Mouse (Mus musculus): ENCODE data around the gene Mmgt1.

Gene Mmgt1

GRCm38 (mm10) chrX:56597887-56598640 is at the start of gene Mmgt1:
Mmgt1 (minus strand) TSS chrX:56598069.
- DNase-seq, result peak; percentile 90 to 93

GRCm38 (mm10) chrX:56640066-56640465 is 42.2 kb upstream of the Mmgt1 start:
- no peak for DNase-seq

GRCm38 (mm10) chrX:56636185-56636584 is 38.3 kb upstream of the Mmgt1 start:
- DNase-seq, result no peak

- no peak for DNase-seq
These were observed 17.4 kb upstream of the Mmgt1 start for GRCm38 (mm10) chrX:56615236-56615635.

- peak in 1 of 2 experiments; percentile 9 for DNase-seq
These were observed 12.4 kb upstream of the Mmgt1 start for GRCm38 (mm10) chrX:56610318-56610694.

- DNase-seq, result peak; percentile 78 to 79
These were observed 11.9 kb upstream of the Mmgt1 start, which contains the start of gene Slc9a6 for GRCm38 (mm10) chrX:56609623-56610317. Slc9a6 (plus strand) TSS chrX:56609757.

- no peak for DNase-seq
These were observed 11.4 kb upstream of the Mmgt1 start for GRCm38 (mm10) chrX:56609285-56609622.

GRCm38 (mm10) chrX:56607032-56607710 is 9.3 kb upstream of the Mmgt1 start:
- no peak for DNase-seq

GRCm38 (mm10) chrX:56606536-56606935 is 8.7 kb upstream of the Mmgt1 start:
- DNase-seq, result no peak

GRCm38 (mm10) chrX:56597219-56597886 is 516 bp downstream of the Mmgt1 start:
- DNase-seq, result peak in 1 of 2 experiments; percentile 19

GRCm38 (mm10) chrX:56578200-56578599 is 19.7 kb downstream of the Mmgt1 start:
- DNase-seq, result no peak

GRCm38 (mm10) chrX:56572465-56572864 is 25.4 kb downstream of the Mmgt1 start:
- peak; percentile 3 to 24 for DNase-seq

GRCm38 (mm10) chrX:56553584-56553983 is 44.3 kb downstream of the Mmgt1 start:
- no peak for DNase-seq

GRCm38 (mm10) chrX:56549506-56549905 is 48.4 kb downstream of the Mmgt1 start, which contains the start of gene Gm648:
Gm648 (minus strand) TSS chrX:56549606.
- DNase-seq, result no peak

GRCm38 (mm10) chrX:56537162-56537561 is 60.7 kb downstream of the Mmgt1 start:
- peak; percentile 4 to 6 for DNase-seq
